Mouse (Mus musculus) kidney, postnatal 10 days (tissue): ENCODE results near the gene 1700003E16Rik.
A peak's percentile ranks its signal among the peaks of the same experiment; 100 is the strongest.

ENCODE experiments used
- DNase-seq: peaks from one replicate; pipeline ENCODE4 v3.0.0; 2021; ENCODE audit warnings: mixed read lengths

The 1700003E16Rik gene

GRCm38 (mm10) chr6:83161442-83161841 is 5.2 kb downstream of the 1700003E16Rik start:
- no peak for DNase-seq

- DNase-seq, result peak; percentile 73
Observed at GRCm38 (mm10) chr6:83161921-83162641, 5.9 kb downstream of the 1700003E16Rik start.

GRCm38 (mm10) chr6:83162701-83163100 is 6.5 kb downstream of the 1700003E16Rik start:
- DNase-seq, result peak; percentile 82

- DNase-seq, result no peak
Observed at GRCm38 (mm10) chr6:83165026-83165606, 8.9 kb downstream of the 1700003E16Rik start.

- peak; percentile 97 for DNase-seq
Observed at GRCm38 (mm10) chr6:83165607-83166242, 9.5 kb downstream of the 1700003E16Rik start, which contains the start of gene Dctn1. Dctn1 (plus strand) TSS chr6:83165920.

- DNase-seq, result no peak
Observed at GRCm38 (mm10) chr6:83166243-83166630, 10.0 kb downstream of the 1700003E16Rik start.

GRCm38 (mm10) chr6:83169872-83170271 is 13.7 kb downstream of the 1700003E16Rik start:
- peak; percentile 41 for DNase-seq

- DNase-seq, result no peak
Observed at GRCm38 (mm10) chr6:83171063-83171462, 14.9 kb downstream of the 1700003E16Rik start.

- no peak for DNase-seq
Observed at GRCm38 (mm10) chr6:83172240-83172920, 16.2 kb downstream of the 1700003E16Rik start.

GRCm38 (mm10) chr6:83175996-83176395 is 19.8 kb downstream of the 1700003E16Rik start:
- no peak for DNase-seq

GRCm38 (mm10) chr6:83179390-83180117 is 23.4 kb downstream of the 1700003E16Rik start:
- DNase-seq, result peak; percentile 57

GRCm38 (mm10) chr6:83180605-83181004 is 24.4 kb downstream of the 1700003E16Rik start:
- DNase-seq, result no peak

GRCm38 (mm10) chr6:83184858-83185435 is 28.7 kb downstream of the 1700003E16Rik start:
- DNase-seq, result peak; percentile 45

- peak; percentile 78 for DNase-seq
Observed at GRCm38 (mm10) chr6:83185895-83186861, 30.0 kb downstream of the 1700003E16Rik start.

GRCm38 (mm10) chr6:83186946-83187345 is 30.7 kb downstream of the 1700003E16Rik start:
- DNase-seq, result no peak

- no peak for DNase-seq
Observed at GRCm38 (mm10) chr6:83193571-83193970, 37.4 kb downstream of the 1700003E16Rik start.

- peak; percentile 77 for DNase-seq
Observed at GRCm38 (mm10) chr6:83197345-83198004, 41.3 kb downstream of the 1700003E16Rik start.

- DNase-seq, result no peak
Observed at GRCm38 (mm10) chr6:83203320-83203719, 47.1 kb downstream of the 1700003E16Rik start.

GRCm38 (mm10) chr6:83205851-83206250 is 49.6 kb downstream of the 1700003E16Rik start:
- no peak for DNase-seq

GRCm38 (mm10) chr6:83206321-83206720 is 50.1 kb downstream of the 1700003E16Rik start:
- no peak for DNase-seq
